Mouse (Mus musculus): ENCODE results near the gene Vmn1r222.
"Not testable (repeated sequence)": the region's sequence is repeated elsewhere in the genome, so short reads cannot be mapped to it uniquely, and the experiment has no call there.

DNA sequence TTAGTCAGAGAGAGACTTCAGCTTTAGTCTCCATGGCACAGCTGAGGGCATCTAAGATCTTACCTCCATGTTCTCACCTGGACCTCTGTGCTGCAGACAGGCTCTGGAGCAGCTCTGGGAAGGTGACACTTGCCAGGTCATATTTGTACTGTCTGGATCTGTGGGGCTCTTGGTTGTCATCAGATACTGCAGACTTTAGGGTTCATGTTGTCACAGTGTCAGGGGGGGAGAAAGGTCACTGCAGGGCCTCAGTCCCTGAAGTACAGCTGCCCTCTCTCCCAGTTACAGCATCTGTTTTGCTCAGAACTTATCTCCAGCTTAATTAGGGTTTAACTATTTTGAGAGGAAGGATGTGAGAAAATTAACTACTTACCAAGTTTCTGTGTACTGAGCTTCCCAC is at the start of gene Vmn1r222:
- not testable (repeated sequence) for TF ChIP-seq EP300, CTCF (IDR thresholded peaks at IDR 0.05; ENCODE audit: low read depth)

Data from heart, postnatal 0 days (tissue).